Mouse (Mus musculus) heart, postnatal 4 days (tissue): ENCODE data around the gene Cbfb. TPM values are rescaled to one million over a fixed set of nuclear protein-coding genes. Genes with fewer than 3 reads are reported as not detected.
"Not testable (repeated sequence)": the region's sequence is repeated elsewhere in the genome, so short reads cannot be mapped to it uniquely, and the experiment has no call there.

Experiments
- DNase-seq: peaks from one replicate; pipeline ENCODE4 v3.0.0; 2021
- total RNA-seq, 2 experiments: library from RNA; stranded (reverse); gene quantifications; 2 replicates each; pipeline ENCODE4 v1.2.3; 2021

Cbfb gene
- total RNA-seq, 2 experiments from 2014 or later, result 44.7 to 46.9 TPM

DNA sequence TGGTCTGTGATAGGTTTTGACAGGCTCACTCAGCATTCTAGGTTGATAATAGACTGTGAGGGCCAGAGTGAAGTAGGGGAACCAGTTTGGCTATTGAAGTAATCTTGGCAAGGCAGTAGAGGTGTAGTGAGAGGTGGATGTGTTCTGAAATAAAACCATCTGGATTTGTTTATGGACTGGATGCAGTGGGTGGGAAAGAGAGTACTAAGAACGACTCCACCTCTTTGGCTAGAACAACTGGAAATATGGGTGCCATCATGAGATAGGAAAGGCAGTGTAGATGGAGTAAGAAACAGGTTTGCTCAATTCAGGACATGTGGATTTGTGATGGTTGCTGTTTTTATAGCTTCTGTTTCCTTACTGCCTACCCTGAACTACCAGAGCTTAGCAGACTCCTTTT, 11.7 kb downstream of the Cbfb start:
- DNase-seq, result no peak

DNA sequence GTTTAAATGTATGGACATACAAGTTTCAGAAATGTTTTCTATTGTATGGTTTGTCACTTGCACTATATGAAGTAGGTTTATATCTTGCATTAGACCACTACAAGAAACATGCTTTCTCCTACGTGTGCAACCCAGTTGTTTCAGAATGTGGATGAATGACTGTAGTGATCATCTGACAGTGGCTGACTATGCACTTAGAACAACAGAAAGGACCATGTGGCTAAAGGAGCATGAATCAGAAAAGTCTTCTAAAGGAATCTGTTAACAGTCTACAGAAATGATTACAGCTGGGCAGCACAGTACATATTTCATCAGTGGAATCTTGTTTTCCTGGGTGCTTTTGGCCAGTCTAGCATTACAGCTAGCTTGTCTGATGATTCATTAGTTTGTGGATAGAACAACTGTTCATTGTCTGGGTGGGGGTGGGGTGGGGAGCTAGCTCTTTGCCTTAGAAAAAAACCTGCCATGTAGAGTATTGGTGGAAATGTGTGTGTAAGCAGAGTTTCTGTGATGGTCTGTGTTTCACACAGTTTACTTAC, 16.1 kb downstream of the Cbfb start:
- no peak for DNase-seq

DNA sequence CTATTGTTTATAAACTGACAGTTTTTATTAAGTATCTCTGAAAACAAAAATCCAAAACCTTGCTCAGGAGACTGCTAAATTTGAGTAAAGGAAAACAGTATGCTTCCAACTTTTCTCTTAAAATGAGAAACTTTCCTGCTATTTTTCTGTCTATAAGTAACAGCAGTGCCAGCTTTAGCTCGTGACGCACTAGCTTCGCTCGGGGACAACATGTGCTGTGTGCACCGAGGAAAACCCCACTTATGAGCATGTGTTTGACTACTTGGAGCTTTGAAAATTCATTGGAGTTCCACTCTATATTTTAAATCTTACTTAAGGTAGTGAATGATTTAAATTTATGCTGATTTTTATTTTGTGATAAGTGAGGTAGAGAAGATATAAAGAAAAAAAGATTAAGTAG, 21.7 kb downstream of the Cbfb start:
- no peak for DNase-seq

DNA sequence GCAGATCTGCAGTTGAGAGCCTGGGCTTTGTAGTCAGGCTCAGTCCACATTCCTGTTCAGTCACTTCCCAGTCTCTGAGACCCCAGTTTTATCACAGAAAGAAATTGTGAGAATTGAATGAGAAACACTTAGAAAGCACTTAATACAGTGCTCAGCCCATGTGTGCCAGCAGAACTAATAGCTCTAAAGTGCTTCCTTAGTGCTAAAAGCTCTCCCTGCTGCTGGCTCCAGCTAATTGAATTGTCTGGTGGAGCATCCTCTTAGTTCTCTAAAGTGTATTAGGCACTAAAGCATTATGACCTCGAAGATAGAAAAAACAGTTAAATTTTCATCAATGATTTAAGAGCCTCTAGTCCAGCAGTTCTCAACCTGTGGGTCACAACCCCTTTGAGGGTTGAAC, 35.3 kb downstream of the Cbfb start:
- DNase-seq, result no peak

DNA sequence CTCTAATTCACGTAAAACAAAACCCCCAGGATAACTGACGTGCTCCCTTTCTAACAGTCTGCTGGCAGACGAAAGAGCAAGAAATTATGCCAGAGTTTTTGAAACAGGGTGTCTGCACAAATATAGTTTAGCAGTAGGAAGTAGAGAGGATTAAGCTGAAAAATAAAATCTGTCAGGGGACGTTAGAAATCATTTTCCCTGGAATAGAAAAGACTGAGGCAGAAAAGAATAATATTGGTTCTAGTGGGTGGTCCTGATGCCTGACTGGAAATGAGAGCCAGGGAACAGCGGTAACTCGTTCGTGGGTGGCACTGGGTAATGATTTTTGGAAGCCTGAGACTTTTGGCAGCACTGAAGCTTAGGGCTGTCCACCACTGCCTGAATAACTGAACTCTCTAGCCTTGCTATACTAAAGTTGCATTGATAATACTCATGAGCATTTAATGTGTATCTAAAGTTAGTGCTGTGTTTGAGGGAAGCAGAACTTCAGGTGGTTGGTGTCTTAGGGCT, 36.3 kb downstream of the Cbfb start:
- no peak for DNase-seq

DNA sequence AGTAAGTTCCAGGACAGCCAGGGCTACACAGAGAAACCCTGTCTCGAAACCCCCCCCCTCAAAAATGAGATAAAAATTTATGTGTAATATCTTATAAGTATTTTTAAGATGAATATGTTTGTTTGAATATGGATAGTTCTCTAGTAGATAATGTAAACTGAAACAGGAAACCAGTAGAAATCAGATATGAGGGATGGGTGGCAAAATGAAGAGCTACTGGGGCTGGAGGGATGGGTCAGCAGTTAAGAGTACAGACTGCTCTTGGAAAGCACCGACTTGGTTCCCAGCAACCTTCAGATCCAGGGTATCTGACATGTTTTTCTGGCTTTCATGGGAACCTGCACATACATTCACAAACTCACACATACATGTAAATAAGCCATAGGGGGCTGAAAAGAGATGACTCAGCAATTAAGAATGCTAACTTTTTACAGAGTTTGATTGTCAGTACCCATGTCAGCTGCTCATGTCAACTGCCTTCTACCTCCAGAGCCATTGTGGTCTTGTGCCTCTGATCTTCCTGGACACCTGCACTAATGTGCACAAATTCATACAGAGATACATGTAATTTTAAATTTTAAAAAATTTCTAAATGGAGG, 37.3 kb downstream of the Cbfb start:
- DNase-seq, result no peak

DNA sequence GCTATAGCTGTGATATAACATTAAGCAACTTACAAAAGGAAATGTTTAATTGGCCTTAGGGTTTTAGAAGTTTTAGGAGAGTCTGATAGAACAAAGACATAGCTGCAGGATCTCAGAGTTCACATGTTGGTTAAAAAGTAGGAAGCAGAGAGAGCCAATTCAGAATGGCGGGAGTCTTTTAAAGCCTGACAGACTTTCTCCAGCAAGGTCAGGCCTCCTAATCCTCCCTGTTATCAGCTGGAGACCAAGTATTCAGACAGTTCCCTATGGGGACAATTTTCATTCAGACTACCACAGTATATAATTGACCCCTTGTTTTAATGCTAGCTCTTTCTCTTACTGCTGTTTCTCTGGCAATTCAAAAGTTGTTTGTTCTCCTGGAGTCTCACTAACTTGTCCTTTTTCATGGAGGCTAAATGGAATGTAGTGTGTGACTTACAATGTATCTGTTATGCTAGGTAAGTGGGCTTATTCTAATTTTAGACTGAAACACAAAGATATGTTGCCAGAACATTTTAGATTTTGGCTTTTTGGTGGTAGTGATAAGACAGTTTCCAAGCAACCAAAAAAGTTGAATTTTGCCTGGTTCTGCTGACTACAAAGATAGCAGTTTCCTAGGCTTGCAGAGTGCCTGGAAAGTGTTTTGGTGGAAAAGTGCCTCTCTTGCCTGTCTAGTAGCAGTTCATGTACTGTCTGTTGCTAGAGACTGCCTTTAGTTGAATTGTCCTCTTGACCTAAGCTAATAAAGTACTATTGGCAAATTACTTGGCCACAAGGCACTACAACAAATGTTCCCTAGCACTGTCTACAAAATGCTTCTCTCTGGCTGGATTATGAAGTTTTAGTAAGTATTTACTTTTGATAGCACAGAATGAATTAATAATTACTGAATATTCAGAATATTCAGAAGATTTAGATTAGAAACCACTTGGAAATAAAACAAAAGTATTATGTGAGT, 39.0 kb downstream of the Cbfb start:
- DNase-seq, result no peak

DNA sequence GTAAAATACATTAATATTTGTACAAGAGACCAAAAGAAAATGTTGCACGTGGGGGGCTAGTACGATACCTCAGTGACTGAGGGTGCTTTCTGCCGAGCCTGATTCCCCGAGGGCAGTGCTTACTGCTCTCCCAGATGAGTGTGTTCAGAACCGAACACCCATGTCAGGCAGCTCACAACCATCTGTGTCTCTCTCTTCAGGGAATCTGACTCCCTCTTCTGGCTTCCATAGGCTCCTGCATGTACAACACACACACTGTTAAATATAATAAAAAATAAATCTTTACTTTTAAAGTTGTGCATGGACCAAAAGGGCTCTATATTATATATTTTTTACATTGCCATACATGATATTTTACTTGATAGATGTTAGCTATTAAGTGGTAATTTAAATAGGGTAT, 43.6 kb downstream of the Cbfb start:
- DNase-seq, result no peak

DNA sequence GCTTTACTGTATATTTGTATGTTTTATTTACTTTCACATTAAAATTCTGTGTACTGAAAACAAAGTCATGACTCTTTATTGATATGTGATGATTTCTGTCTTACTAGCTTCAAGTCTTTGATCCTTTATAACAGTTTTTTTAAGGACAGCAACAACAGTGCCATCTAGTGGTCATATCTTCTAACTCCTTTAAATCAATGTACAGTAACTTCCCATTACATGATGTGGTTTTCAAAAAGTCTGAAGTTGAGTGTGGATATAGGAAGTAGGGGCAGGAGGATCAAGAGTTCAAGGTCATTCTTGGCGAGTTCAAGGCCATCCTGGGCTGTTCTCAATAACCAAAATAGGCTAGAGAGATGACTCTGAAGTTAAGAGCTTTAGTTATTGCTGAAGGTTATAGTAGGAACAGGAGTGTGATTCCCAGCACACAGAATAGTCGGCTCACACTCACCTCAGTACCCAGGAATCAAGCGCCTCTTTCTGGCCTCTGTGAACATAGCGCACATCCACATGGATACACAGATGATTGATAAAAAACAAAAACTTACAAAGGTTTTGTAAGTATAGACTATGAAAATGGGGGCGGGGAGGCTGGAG, 47.5 kb downstream of the Cbfb start:
- no peak for DNase-seq

DNA sequence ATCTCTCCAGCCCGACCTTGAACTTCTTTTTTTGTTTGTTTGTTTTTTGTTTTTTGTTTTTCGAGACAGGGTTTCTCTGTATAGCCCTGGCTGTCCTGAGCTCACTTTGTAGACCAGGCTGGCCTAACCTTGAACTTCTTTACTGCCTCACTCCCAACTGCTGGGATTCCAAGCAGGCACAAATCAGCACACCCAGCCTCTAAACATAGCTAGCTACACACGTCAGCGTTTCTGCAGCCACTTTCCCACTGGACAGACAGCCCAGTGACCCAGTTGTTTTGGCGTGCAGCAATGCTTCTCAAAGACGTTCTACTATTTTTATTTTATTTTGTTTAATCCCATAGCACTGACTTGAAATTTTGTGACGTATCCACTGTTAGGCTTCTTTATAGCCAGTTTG, 53.4 kb downstream of the Cbfb start:
- DNase-seq, result peak; percentile 12

DNA sequence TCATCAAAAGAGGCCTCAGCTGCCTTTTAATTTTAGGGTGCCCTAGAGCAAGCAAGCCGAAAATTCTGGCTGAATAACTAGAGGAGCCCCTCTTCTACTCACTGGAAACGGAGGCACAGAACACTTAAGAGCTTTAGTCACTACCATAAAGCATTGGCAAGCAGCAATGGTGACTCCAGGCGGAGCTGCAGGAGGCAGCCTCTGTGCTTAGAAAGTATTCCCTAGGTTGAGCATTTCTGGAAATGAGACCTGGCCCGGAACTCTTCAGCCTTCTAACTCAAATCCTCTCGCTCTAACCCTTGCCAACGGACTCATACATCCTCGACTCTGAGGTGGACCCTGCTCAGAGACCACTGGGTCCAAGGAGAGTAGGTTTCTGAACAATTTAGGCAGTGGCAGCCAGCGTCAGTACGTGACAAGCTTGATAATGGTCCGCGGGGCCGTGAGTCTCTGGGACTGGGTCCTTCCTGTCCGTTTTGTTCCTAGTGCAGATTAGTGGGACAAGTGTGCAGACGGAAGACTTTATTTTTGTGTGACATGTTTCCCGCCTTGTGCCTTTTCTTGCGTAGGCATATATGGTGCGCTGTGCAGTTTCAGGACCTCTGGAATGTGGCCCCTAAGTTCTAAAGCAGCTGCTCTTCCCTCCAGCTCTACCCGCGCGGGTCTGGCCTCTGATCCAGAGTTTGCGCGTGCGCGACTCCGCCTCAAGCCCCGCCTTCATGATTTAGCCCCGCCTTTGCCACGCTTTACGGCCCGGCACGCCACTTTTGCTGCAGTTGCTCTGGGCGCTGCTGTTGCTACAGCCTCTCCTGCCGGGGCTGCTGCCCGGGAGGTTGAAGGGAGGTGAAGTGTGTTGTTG, 54.2 kb downstream of the Cbfb start, which contains the start of gene D230025D16Rik:
TSS of gene D230025D16Rik (plus strand) at position 733 of the 859 bp plus-strand sequence.
- peak; percentile 98 for DNase-seq

DNA sequence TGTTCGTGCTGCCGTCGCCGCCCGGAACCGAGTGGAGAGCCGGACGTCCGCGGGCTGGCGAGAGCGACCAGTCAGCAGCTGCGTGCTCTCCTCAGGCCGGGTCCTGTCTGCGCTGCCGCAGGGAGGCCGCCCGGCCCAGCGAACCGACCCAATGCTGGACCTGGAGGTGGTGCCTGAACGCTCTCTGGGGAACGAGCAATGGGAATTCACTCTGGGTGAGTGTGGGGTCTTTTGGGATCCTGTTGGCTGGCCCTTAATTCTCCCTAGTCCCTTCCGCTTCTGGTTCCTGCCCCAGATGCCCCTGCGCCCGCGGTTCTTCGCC, 54.8 kb downstream of the Cbfb start:
- no peak for DNase-seq

DNA sequence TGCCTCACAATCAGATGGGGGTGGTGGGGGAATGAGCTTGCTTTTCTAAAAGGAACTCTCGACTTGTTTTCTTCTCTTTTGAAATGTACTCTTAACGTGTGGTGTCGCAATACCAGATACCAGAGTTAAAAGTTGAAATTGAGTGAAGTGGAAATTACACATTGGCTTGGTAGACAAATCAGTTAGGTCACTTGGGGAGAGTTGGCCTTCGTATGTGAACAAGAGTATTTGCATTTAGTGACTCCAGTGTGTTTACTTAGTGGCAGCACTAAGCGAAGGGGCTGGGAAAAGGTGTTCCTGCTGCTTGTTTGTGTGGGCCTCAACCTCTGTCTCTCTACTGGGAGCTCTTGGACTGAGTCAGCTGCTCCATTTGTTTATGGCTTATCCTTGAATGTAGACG, 55.4 kb downstream of the Cbfb start:
- no peak for DNase-seq

DNA sequence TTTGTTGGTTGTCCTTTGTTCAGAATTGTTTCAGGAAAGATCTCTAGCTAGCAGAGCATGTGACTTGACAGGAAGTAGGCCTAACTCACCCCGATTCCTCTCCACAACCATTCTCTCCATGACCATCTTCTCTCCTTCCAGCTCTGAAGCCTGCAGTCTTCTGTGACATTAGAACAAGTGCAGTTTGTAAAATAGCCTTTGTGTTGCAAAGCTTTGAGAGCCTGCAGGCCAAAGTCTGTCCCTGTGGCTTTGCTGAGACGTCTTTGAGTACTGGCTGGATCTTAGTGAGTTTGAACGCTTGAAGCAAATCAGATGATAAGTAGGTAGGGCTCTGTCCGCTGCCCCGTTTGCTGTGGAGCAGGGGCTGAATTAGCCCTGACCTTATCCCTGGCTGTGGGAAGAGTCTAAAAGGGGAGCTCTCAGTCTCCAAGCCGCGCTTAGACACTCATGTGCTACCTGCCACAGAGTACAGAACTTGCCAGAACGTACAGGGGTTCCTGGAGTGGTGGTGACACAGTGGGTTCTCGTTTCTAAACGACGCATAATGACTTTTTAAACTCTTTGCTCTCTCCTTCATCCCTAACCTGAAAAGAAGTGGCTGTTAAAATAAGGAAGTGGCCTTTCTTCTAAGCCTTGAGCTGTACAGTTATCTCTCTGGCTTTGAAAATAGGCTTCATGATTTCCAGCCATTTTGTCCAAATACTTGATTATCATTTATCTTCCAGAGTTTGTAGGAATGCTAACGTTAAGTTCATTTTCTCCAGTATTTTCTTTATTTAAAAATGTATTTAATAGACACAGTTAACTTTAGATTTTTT, 61.2 kb downstream of the Cbfb start:
- no peak for DNase-seq

DNA sequence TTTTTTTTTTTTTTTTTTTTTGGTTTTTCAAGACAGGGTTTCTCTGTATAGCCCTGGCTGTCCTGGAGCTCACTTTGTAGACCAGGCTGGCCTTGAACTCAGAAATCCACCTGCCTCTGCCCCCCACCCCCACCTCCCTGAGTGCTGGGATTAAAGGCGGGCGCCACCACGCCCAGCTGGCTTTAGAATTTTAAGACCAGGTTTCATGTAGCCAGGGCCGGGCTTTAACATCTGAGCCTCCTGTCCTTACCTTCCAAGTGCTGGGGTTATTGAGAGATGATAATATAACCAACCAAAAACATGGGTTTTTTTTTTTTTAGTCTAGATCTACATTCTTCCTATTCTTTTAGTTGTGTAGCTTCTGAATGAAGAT, 61.8 kb downstream of the Cbfb start:
- DNase-seq, result not testable (repeated sequence)

DNA sequence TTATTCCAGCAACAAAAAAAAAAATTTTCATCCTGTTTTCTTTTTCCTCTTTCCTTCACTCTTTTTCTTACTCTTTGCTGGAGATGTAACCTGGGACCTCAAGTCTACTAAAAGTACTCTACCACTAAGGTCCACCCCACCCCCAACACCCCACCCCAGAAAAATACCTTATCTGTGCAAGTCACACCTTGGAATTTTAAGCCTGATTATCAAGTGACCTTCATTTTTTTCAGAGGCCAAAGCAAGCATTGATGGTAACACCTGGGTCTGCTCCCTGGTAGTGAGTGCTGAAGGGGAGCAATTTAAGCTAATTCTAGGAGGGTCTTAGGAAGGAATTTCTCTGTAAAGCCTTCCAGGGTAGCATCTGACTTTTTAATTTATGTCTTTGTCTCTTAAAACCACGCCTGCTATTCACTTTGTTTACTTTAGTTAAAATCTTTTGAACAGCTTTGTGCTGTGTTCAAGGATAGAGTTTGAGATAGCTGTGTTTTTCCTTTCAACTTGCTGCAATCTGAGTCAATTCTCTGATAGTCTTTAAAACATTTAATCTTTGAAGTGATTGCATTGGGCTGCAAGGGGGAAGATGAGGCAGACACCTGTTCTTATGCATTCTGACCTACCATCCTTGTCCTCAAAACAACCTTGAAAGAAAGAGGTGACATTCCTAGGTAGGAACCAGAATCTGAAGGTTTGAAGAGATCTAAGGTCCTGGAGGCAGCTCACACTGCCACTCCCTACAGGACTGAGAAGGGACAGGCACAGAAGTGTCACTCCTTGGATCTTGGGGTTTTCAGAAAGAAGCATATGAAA, 62.9 kb downstream of the Cbfb start:
- DNase-seq, result no peak

DNA sequence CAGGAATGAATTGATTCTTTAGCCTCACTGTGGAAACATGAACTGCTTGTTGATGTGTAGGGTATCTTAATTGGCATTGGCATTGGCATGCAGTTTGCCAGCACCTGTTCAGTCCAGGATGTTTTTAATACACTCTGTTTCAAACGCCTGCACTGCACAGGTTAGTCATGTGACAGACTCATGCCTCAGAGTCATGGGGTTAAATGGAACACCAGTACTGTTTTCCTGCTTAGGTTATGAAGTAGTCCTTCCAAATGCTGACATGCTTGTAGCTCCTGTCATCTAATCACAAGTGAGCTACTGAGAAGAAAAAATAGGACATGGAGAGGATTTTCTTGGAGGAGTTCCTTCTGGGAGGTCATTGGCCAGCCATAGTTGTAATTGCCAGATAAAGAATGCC, 64.7 kb downstream of the Cbfb start:
- no peak for DNase-seq

DNA sequence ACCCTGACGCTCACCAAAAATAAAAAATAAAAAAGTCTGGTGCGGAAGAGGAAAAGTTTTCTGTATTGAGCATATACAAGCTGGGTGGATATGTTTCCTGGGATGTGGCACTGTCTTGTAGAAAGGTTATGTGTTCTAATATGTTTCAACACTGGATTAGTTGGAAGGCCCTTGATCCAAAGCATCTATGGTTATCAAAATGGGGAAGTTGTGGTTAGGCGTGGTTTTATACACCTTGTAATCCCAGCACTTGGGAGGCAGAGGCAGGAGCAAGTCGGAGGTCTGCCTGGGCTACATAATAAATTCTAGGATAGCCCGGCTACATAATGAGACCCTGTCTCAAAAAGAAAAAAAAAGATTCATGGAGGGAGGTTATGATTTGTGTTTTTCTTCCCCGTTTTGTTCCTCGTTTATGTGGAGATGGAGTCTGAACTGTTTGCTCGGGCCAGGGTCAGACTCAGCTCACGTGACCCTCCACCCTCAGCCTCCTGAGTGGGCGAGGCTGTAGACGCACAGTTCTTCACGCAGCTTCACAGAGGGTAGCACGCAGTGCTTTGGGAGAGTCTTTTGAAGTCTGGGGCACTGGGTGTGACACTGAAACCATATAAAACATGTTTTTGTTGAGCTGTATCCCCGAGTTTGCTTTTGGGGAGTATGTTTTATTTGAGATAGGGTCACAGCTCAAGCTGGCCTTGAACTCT, 67.1 kb downstream of the Cbfb start:
- no peak for DNase-seq

DNA sequence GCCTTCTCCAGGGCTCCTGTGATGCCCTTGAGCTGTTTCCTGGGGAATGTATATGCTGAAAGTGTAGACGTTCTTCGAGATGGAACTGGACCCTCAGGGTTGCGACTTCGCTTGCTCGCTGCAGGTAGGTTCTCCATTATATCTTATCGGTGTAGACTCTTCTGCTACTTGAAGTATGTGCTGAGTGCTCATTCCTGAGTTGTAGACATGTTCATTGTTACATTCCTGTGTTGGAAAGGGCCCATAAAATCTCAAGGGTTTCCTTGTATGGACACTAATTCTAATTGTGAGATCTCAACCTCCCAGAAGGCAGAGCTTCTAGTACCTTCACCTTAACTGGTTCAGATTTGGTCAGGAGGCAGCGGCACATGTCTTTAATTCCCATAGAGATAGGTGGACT, 70.5 kb downstream of the Cbfb start:
- DNase-seq, result no peak

DNA sequence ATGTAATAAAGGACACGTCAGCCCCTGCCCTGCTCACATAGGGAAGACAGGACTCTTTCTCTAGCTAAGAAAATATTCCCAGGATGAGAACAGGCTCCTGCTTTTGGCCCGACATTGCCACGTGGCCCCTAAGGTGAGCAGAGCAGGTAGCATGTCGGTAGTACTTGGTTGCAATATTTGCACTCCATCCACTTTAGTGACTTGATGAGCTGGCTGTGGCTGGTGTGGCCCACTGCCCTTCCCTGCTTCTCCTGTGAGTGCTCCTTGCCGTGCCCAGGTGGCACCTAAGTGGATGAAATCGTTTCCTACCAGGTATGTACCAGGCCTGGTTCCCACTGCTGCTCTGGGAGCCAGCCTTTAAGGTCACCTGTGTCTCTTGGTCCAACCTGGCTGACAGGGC, 81.5 kb downstream of the Cbfb start:
- no peak for DNase-seq
